Mouse (Mus musculus) frontal cortex, adult 2 months (tissue): Measurements from ENCODE around the gene Gm10320. TPM values are rescaled to one million over a fixed set of nuclear protein-coding genes. Genes with fewer than 3 reads are reported as not detected.

ENCODE experiments used
- DNase-seq, 2 experiments: peaks; one replicate each; pipeline ENCODE4 v3.0.0; 2022; ENCODE audit warnings: low spot score in 1 of 2; ENCODE audit errors: extremely low spot score in 1 of 2
- polyA plus RNA-seq: library from polyadenylated mRNA; depleted of rRNA; stranded (reverse); fragments of >200 nt; gene quantifications from 2 replicates; pipeline ENCODE4 v1.2.3, GENCODE M21; 2012

Gene Gm10320
- polyA plus RNA-seq, 1 experiment = 0.42 TPM

GRCm38 (mm10) chr13:98504181-98504660, 12.4 kb upstream of the Gm10320 start:
- DNase-seq = no peak

GRCm38 (mm10) chr13:98503601-98504000, 11.8 kb upstream of the Gm10320 start:
- no peak for DNase-seq

GRCm38 (mm10) chr13:98502813-98503341, 11.1 kb upstream of the Gm10320 start:
- DNase-seq = no peak

GRCm38 (mm10) chr13:98502236-98502812, 10.5 kb upstream of the Gm10320 start:
- DNase-seq = no peak

DNA sequence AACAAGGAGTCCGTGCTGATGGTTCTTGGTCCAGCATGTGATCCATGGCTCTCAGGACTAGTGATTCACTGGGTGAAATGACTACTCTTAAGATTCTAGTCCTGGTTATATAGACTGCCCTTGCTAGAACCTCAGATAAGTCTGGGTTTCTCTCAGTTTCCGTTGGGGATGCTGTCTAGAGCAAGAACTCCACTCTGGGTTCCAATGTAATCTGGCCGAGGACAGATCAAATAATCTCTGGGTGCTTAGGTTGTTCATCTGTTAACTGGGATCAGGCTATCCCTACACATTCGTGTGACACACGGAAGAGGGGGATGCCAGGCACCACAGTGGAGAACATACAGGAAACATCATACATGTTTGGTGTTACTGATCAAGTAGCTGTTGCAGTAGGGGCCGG, 9.5 kb upstream of the Gm10320 start:
- no peak for DNase-seq

DNA sequence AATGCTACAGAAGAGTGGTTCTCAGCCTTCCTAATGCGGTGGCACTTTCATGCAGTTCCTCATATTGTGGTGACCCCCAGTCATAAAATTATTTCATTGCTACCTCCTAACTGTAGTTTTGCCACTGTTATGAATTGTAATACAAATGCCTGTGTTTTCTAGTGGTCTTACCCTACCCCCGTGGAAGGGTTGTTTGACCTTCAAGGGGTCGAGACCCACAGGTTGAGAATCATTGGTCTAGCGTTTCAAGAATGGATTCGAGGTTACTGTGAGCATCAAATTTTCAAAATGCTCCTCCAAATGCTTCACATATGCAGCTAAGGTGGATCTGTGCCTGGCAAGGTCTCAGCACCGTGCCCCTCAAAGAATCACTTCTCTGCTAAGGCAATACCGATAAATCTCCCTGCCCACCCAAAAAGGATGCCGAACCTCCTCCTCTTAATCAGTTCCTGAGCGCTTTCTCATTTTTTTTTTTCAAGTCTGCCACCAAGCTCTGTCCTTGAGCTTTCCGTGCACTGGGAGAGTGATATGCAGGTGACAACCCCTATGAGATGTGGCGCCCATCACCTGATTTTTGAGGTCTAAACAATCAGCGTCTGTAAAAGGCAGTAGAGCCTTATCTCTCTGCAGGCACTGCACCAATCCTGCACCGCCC, 8.8 kb upstream of the Gm10320 start:
- no peak for DNase-seq

DNA sequence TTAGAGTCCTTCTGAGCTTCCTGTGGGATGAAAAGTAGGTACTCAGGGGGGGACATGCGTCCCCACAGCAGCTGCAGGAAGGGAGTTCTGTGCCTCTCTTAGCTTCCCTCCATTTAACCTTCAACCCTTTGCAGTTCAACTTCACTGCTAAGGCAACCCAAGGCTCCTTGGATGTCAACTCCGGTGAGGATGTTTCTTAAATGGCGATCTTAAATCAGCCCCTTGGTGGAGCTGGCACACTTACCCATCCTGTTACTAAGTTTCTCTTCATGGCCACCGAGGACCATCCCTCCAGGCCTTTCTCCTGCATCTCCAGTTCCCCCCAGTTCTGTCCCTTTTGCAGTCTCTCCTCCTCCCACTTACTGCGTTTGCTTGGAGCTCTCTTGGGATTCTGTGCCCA, 6.8 kb upstream of the Gm10320 start:
- no peak for DNase-seq

DNA sequence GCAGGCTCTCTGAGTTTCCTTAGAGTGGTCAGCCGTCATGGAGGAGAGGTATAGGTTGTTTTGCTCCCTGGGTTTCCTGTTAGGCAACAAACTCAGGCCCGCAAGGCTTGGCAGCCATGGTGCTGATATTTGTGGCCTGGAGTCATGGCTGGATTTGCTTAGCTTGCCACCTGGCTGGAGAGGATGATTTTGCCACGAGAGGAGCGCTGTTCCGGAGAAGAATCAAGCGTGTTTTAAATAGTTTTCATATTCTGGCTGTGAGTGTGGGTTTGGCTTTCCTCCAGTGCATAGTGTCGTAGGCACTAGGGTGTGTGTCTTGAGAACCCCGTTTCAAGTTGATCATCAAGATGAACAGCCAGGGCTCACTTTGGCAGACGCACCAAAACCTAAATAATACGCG, 6.3 kb upstream of the Gm10320 start:
- DNase-seq = no peak

DNA sequence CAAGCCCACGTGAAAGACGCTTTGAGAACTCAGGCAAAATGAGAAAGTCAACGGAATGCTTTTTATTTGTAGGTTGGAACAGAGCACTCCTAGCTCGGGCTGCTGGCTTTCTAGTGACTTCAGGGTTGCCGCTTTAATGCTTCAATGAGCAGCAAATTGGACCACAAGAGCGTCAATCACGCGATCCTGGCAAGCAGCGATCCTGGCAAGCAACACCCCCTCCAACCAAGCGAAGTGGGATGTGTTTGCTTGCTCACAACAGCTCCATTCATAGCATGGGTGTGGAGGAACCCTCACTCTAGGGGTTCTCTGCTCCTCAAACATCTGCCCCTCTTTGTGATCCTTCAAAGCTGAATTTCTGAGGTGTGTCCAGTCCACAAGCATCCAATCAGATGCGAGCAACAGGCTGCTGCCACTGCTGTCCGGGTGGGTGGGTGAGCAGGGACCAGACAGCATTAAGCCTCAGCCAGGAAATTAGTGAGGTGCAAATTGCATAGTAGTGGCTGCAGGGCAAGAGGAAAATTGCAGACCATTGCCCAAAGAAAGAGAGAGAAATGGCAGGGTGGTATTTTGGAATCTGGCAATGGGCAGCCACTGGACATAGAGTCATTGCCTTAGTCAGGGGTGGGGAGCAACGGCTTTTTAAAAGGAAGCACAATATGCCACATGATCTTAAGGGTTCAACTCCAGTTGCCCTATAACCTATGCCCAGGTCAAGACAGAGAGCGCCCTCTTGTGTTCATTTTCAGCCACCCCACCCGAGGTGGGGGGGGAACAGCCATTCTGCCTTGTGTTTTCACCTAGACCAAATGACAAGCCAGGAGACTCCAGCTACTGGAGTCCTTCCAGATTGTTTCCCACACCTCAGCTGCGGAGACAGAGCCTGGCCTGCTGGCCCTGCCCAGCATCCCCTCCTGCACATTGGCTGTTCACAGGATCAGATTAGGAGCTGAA, 5.4 kb upstream of the Gm10320 start:
- peak in 1 of 2 experiments; percentile 38 for DNase-seq

DNA sequence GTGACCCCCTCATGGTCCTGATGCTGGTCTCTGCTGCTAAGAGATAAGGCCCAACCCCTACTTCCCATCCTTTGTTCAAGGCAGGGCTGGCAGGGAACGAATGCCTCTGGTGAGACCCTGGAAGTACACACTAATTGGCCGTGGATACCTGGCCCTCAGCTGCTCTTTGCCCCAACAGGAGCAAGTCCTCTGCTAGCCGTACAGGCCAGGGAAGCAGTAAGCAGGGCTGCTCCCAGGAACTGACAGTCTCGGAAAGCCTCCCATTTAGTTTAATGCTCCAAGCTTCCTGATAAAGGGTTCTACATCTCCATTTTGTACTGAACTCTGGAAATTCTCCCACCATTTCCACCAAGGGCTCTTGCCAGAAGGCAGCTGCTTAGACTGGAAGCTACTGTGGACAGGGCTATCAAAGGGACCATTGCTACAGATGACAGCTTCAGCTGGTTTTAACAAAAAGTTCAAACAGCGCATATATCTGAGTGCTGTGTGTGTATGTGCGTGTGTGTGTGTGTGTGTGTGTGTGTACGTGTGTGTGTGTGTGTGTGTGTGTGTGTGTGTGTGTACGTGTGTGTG, 2.8 kb upstream of the Gm10320 start:
- no peak for DNase-seq

GRCm38 (mm10) chr13:98492569-98493255, 911 bp upstream of the Gm10320 start:
- no peak for DNase-seq

DNA sequence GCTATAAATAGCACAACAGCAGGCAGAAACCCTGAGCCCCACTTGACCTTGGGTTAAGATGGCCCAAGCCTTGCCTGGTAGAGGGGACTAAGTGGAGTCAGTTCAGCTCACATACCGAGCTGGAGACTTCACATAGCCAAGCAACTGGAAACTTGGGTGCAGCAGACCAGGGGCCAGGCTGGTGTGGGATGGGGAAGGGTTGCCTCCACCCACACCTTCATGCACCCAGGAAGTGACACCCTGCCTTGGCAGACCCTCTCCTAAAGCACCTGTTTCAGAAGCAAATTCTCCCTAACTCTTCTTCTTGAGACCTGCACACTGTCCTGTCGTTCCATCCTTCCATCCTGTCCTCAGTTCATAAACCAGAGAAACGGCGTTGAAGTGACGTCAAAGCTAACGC, 5.1 kb downstream of the Gm10320 start:
- no peak for DNase-seq

DNA sequence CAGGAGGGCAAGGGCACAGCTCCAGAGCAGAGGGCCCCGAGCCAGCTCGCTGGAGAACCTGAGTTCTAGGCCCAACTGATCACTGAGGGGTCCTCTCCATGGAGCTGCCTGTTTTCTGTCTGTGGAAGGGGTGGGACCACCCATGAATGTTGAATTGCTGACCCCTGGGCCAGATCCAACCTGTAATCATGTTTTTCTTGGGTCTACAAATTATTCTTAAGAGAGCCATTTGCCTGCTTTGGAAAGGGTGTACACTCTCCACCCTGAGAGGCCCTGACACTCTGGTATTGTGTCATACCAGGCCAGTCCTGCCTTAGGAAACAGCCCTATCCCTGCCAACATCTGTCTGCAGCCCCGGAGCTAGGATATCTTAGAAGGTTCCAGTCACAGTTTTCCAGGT, 5.6 kb downstream of the Gm10320 start:
- DNase-seq = no peak

GRCm38 (mm10) chr13:98485440-98485839, 6.4 kb downstream of the Gm10320 start:
- DNase-seq = no peak

- no peak for DNase-seq
Observed at GRCm38 (mm10) chr13:98477991-98478390, 13.8 kb downstream of the Gm10320 start.

GRCm38 (mm10) chr13:98476839-98477495, 14.8 kb downstream of the Gm10320 start:
- DNase-seq = no peak

DNA sequence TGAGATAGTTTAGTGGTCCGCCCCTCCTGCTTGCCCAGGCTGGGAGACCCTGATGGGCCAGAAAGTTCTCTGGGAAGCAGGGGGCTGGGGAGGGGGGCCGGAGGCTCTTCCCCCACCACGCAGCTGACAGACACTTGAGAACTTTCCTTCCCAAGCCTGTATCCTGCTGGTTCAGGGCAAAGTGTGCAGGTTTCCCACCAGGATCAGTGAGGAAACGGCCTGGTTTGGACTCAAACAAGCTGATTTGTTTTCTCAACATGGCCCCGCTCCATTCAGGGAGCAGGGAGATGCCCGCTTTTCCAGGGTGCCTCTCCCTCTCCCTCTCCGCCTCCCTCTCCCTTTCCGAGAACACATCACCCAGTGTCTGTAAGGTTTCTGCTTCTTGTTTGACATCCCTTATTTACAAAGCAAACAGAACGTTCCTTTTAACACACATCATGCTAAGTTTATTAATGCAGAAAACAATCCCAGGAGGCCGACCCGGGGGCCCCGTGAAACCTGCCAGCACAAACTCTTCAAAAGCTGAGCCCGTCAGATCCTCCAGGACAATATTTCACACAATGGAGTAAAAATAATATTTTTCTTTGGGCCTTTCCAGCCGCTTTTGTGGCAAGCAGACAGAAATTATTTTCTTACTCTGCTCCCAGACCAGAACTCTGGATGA, 15.5 kb downstream of the Gm10320 start:
- no peak for DNase-seq

GRCm38 (mm10) chr13:98475681-98476080, 16.1 kb downstream of the Gm10320 start:
- DNase-seq = no peak

GRCm38 (mm10) chr13:98473034-98473433, 18.8 kb downstream of the Gm10320 start:
- no peak for DNase-seq
